In genomic region chr8:80492987-80493441, GRCm38 (mm10) we compare ENCODE assay signal across 9 mouse cellular contexts. TPM values are rescaled to one million over a fixed set of nuclear protein-coding genes. Genes with fewer than 3 reads are reported as not detected.
A peak's percentile ranks its signal among the peaks of the same experiment; 100 is the strongest.
DNase-seq lines count a peak whose midpoint lies in the region; ATAC-seq and TF ChIP-seq lines count a peak whose summit lies in the region.
"Had no signal": no experiment of that assay in that cellular context is flagged by ENCODE, and none has a peak within 500 bp of the region (broad histone marks: within the 10 kb centered on the region; RNA-seq: fewer than 3 reads in every experiment).

No protein-coding gene starts in this region.

- H3K9ac ChIP-seq in CH12.LX (ENCODE audit: insufficient read depth, low read depth), result peak overlapping the region; percentile 58; the same call in 1 of the 2 replicates
- H3K9ac ChIP-seq in embryonic facial prominence, embryonic 13.5 days, result peak overlapping the region; percentile 64
- no peak overlapping the region for H3K9ac ChIP-seq in neural tube, embryonic 14.5 days (replicated peaks; ENCODE audit: low read depth, low read length)

- no peaks in the 10 kb centered on the region for H3K79me2 ChIP-seq in CH12.LX (replicated peaks; ENCODE audit: control insufficient read depth, extremely low read depth, insufficient read depth, poor library complexity, severe bottlenecking)

- peak; percentile 75 for DNase-seq in CH12.LX (ENCODE audit: extremely low read depth)
- peak; percentile 56 to 64 for DNase-seq in heart, postnatal 10 days
- DNase-seq in large intestine, adult 2 months (ENCODE audit: low read depth, low spot score), result peak; percentile 53
- DNase-seq in lung, adult 2 months, result peak; percentile 49

- intact Hi-C loops in heart, postnatal 10 days (cut with DNase I), result loop anchor here (1.0 to 10.0 kb wide), 2 partner anchors 195 to 502 kb away; no protein-coding TSS in a partner anchor

- no peaks in the 10 kb centered on the region for H3K27me3 ChIP-seq in CH12.LX (replicated peaks)
- H3K27me3 ChIP-seq in embryonic facial prominence, embryonic 13.5 days, result no peaks in the 10 kb centered on the region
- no peaks in the 10 kb centered on the region for H3K27me3 ChIP-seq in neural tube, embryonic 14.5 days (ENCODE audit: control insufficient read depth, insufficient read depth, low read length)
- no peaks in the 10 kb centered on the region for H3K27me3 ChIP-seq in testis, adult 2 months (ENCODE audit: control insufficient read depth, insufficient read depth, low read length)

- no peak for TF ChIP-seq POLR2A in CH12.LX (IDR thresholded peaks at IDR 0.05; ENCODE audit: low read depth, low read length)
- TF ChIP-seq POLR2A in bone marrow, adult 2 months (IDR thresholded peaks at IDR 0.05; ENCODE audit: borderline replicate concordance, control insufficient read depth, low read depth, low read length), result no peak
- TF ChIP-seq POLR2A in lung, adult 2 months (IDR thresholded peaks at IDR 0.05; ENCODE audit: borderline replicate concordance, extremely low read depth, low read depth, low read length), result no peak
- TF ChIP-seq POLR2A in testis, adult 2 months (IDR thresholded peaks at IDR 0.05; ENCODE audit: control insufficient read depth, low read depth, low read length), result no peak

- ATAC-seq in embryonic facial prominence, embryonic 13.5 days (ENCODE audit: insufficient number of reproducible peaks, insufficient read depth, low FRiP score, low TSS enrichment, low read depth), result no peak
- ATAC-seq in neural tube, embryonic 14.5 days (ENCODE audit: low read depth), result peak; percentile 86

- in situ Hi-C loops in CH12.LX (cut with MboI; ENCODE audit: low pct_ligation_motif_present, low pct_unique_long_range_greater_than_20kb, low sequenced_read_pairs), result loop anchor here (25.0 kb wide), 2 partner anchors 494 to 906 kb away; no protein-coding TSS in a partner anchor

- TF ChIP-seq EP300 in CH12.LX (IDR thresholded peaks at IDR 0.05; ENCODE audit: low read length), result no peak

- no peak overlapping the region for H3K27ac ChIP-seq in CH12.LX (ENCODE audit: insufficient read depth, low read depth)
- peak overlapping the region; percentile 98 for H3K27ac ChIP-seq in bone marrow, adult 2 months (ENCODE audit: control insufficient read depth, insufficient read depth, low read depth, low read length, poor library complexity)
- no peak overlapping the region for H3K27ac ChIP-seq in embryonic facial prominence, embryonic 13.5 days
- no peak overlapping the region for H3K27ac ChIP-seq in neural tube, embryonic 14.5 days (ENCODE audit: low read depth, low read length)
- H3K27ac ChIP-seq in testis, adult 2 months (ENCODE audit: control insufficient read depth, insufficient read depth, low read depth, low read length), result no peak overlapping the region

- peaks cover 0 to 11% of the 10 kb centered on the region in 2 experiments; a peak in 2 of 4 replicates for H3K4me1 ChIP-seq in CH12.LX (ENCODE audit: control insufficient read depth in 1 of 2, insufficient read depth in 2 of 2)
- H3K4me1 ChIP-seq in bone marrow, adult 2 months (ENCODE audit: control insufficient read depth, insufficient read depth, low read length), result no peaks in the 10 kb centered on the region; the same call in 1 of the 2 replicates
- H3K4me1 ChIP-seq in embryonic facial prominence, embryonic 13.5 days, result peaks cover 5% of the 10 kb centered on the region; the same call in 1 of the 2 replicates
- H3K4me1 ChIP-seq in lung, adult 2 months (ENCODE audit: control insufficient read depth, insufficient read depth, low read length), result no peaks in the 10 kb centered on the region; the same call in 1 of the 2 replicates
- no peaks in the 10 kb centered on the region for H3K4me1 ChIP-seq in neural tube, embryonic 14.5 days (ENCODE audit: control insufficient read depth, insufficient read depth, low read length)
- peaks cover 3% of the 10 kb centered on the region; the same call in 1 of the 2 replicates for H3K4me1 ChIP-seq in testis, adult 2 months (ENCODE audit: control insufficient read depth, insufficient read depth, low read length)

- TF ChIP-seq CTCF in CH12.LX (conservative IDR thresholded peaks at IDR 0.05 in 1 of 2, IDR thresholded peaks at IDR 0.05 in 1 of 2; ENCODE audit: low read depth in 2 of 2, low read length in 2 of 2), result peak; percentile 64 to 80
- no peak for TF ChIP-seq CTCF in bone marrow, adult 2 months (IDR thresholded peaks at IDR 0.05; ENCODE audit: control insufficient read depth, insufficient read depth, low read length)
- peak; percentile 30; the same call in 1 of the 2 replicates for TF ChIP-seq CTCF in lung, adult 2 months (IDR thresholded peaks at IDR 0.05; ENCODE audit: insufficient read depth, low read length)
- 0 out of 2 replicates have a peak, but pooled peaks have one; percentile 8 for TF ChIP-seq CTCF in testis, adult 2 months (IDR thresholded peaks at IDR 0.05; ENCODE audit: control insufficient read depth, insufficient read depth, insufficient replicate concordance, low read depth, low read length)

- under 1% methylated on average over 16 of the region's 16 CpGs for WGBS in bone marrow, adult 2 months
- WGBS in embryonic facial prominence, embryonic 13.5 days, result 0% methylated on average over 16 of the region's 16 CpGs
- WGBS in large intestine, adult 2 months, result under 1% methylated on average over 16 of the region's 16 CpGs
- WGBS in lung, adult 2 months, result under 1% methylated on average over 16 of the region's 16 CpGs
- under 1% methylated on average over 16 of the region's 16 CpGs for WGBS in neural tube, embryonic 14.5 days

- dilution Hi-C loops in CH12.LX (cut with MboI; ENCODE audit: extremely low pct_ligation_motif_present, extremely low pct_unique_long_range_greater_than_20kb, low sequenced_read_pairs), result no loop called here

- peak overlapping the region; percentile 100 for H3K4me2 ChIP-seq in CH12.LX (ENCODE audit: insufficient read depth, low read depth, poor library complexity, severe bottlenecking)
- H3K4me2 ChIP-seq in embryonic facial prominence, embryonic 13.5 days, result peak overlapping the region; percentile 70
- H3K4me2 ChIP-seq in neural tube, embryonic 14.5 days (ENCODE audit: low read depth, low read length), result peak overlapping the region; percentile 48

- peak overlapping the region; percentile 40 to 52 (median 46) for H3K4me3 ChIP-seq in CH12.LX (replicated peaks in 1 of 3; ENCODE audit: low read depth in 2 of 3, low read length in 2 of 3, poor library complexity in 1 of 3)
- peak overlapping the region; percentile 72 for H3K4me3 ChIP-seq in bone marrow, adult 2 months (replicated peaks; ENCODE audit: control insufficient read depth, low read depth, low read length)
- peak overlapping the region; percentile 53 for H3K4me3 ChIP-seq in embryonic facial prominence, embryonic 13.5 days
- H3K4me3 ChIP-seq in lung, adult 2 months (replicated peaks; ENCODE audit: extremely low read depth, low read depth, low read length), result peak overlapping the region; percentile 47
- peak overlapping the region; percentile 38 for H3K4me3 ChIP-seq in neural tube, embryonic 14.5 days (ENCODE audit: low read depth, low read length)
- H3K4me3 ChIP-seq in testis, adult 2 months (ENCODE audit: control insufficient read depth, low read depth, low read length), result peak overlapping the region; percentile 73

- H3K36me3 ChIP-seq in CH12.LX (replicated peaks in 1 of 2; ENCODE audit: control insufficient read depth in 1 of 2, insufficient read depth in 1 of 2, low read length in 1 of 2), result no peaks in the 10 kb centered on the region
- H3K36me3 ChIP-seq in embryonic facial prominence, embryonic 13.5 days, result no peaks in the 10 kb centered on the region
- no peaks in the 10 kb centered on the region for H3K36me3 ChIP-seq in neural tube, embryonic 14.5 days (ENCODE audit: control insufficient read depth, insufficient read depth, low read length)
- H3K36me3 ChIP-seq in testis, adult 2 months (ENCODE audit: control insufficient read depth, insufficient read depth, low read length), result no peaks in the 10 kb centered on the region

- H3K9me3 ChIP-seq in CH12.LX (replicated peaks; ENCODE audit: low read length), result no peaks in the 10 kb centered on the region
- no peaks in the 10 kb centered on the region for H3K9me3 ChIP-seq in embryonic facial prominence, embryonic 13.5 days
- H3K9me3 ChIP-seq in neural tube, embryonic 14.5 days (ENCODE audit: control insufficient read depth, low read length), result no peaks in the 10 kb centered on the region

- TF ChIP-seq RAD21 in CH12.LX (IDR thresholded peaks at IDR 0.05; ENCODE audit: low read depth, low read length), result peak; percentile 77

TF ChIP-seq in CH12.LX, 34 proteins besides CTCF, POLR2A, EP300 and RAD21:
- TF ChIP-seq ZC3H11A (IDR thresholded peaks at IDR 0.05; ENCODE audit: low read depth, low read length) (peak; percentile 22; the same call in 1 of the 2 replicates), MAX (IDR thresholded peaks at IDR 0.05; ENCODE audit: low read length) (no peak), PAX5 (IDR thresholded peaks at IDR 0.05; ENCODE audit: low read length) (no peak), SMC3 (IDR thresholded peaks at IDR 0.05; ENCODE audit: low read depth, low read length) (peak; percentile 65), ETS1 (conservative IDR thresholded peaks at IDR 0.05; ENCODE audit: low read depth, low read length) (no peak)

RNA-seq across cellular contexts. Expression of gene Gypa, which starts 0.6 kb away (rescaled TPM):
- total RNA-seq in CH12.LX (2012; rRNA removed), result not detected in 2 replicates
- not detected in 2 replicates for total RNA-seq in CH12.LX (2014; rRNA removed)
- not detected in 2 replicates for polyA plus RNA-seq in CH12.LX (2012; ENCODE audit: insufficient read length, low read depth)
- polyA plus RNA-seq in bone marrow, adult 2 months (2011; ENCODE audit: insufficient read depth, insufficient read length, low replicate concordance, missing spikeins), result 235 and 524 TPM in 2 replicates
- 2.7 and 12.0 TPM in 2 replicates for polyA plus RNA-seq in embryonic facial prominence, embryonic 13.5 days (2015; fragmentation: Nextera tagmentation; extraction: Ambion mirVana)
- total RNA-seq in heart, postnatal 10 days (2021), result 1 to 10 TPM; 1.0 to 1.6 TPM
- not detected in 2 replicates for polyA plus RNA-seq in large intestine, adult 2 months (2012; rRNA removed)
- 0.13 and 0.46 TPM in 2 replicates for polyA plus RNA-seq in lung, adult 2 months (2012; rRNA removed)
- polyA plus RNA-seq in neural tube, embryonic 14.5 days (2014; fragmentation: Nextera tagmentation; extraction: Ambion mirVana), result 1.9 and 2.2 TPM in 2 replicates
- polyA plus RNA-seq in testis, adult 2 months (2012; rRNA removed), result 0.10 TPM in 1 of 2 replicates, not detected in the other
- polyA plus RNA-seq: gonadal fat pad, adult 2 months had no signal

Comparison
In these comparisons a context has a peak if more than half of its experiments do, and no peak if none do; other contexts are left out.
1. H3K4me2 ChIP-seq: peak in every context shown above with its lines; median percentile 100 in CH12.LX; 70 in embryonic facial prominence, embryonic 13.5 days; 48 in neural tube, embryonic 14.5 days.
2. RNA of gene Gypa, which starts 0.6 kb away (polyA plus RNA-seq): 235 to 524 TPM in bone marrow, adult 2 months; 2.7 to 12.0 TPM in embryonic facial prominence, embryonic 13.5 days, 1.9 to 2.2 TPM in neural tube, embryonic 14.5 days, 0.13 to 0.46 TPM in lung, adult 2 months, not detected in CH12.LX, 0.10 TPM in testis, adult 2 months and not detected in large intestine, adult 2 months; every median in the first group is over 10 times any median in the second.
3. Peak in every context shown above with its lines, with median percentiles within 50 percentile points of each other: DNase-seq and H3K4me3 ChIP-seq.